Mouse (Mus musculus) stomach, postnatal 0 days (tissue): Measurements from ENCODE around the gene Rragd. TPM values are rescaled to one million over a fixed set of nuclear protein-coding genes. Genes with fewer than 3 reads are reported as not detected.
A peak's percentile ranks its signal among the peaks of the same experiment; 100 is the strongest.

Experiments
- ATAC-seq: fragments of 200-750 bp; cut with Nextera tagmentation; 2 replicates; pipeline ENCODE4 v1.8.0; 2017; ENCODE audit not compliant: low FRiP score, low TSS enrichment
- DNase-seq: peaks from one replicate; pipeline ENCODE4 v3.0.0-alpha.2; 2016; ENCODE audit warnings: low spot score
- H3K27ac ChIP-seq: fragments of 300-500 bp; sonication (generic); replicated peaks from 2 replicates; pipeline ENCODE4 v1.5.1; 2014; ENCODE audit warnings: mild to moderate bottlenecking, control low read depth
- H3K27me3 ChIP-seq: fragments of 300-500 bp; sonication (generic); 2 replicates; pipeline ENCODE4 v1.6.1; 2014; ENCODE audit warnings: low read length; ENCODE audit not compliant: control insufficient read depth, insufficient read depth
- H3K36me3 ChIP-seq: fragments of 300-500 bp; sonication (generic); 2 replicates; pipeline ENCODE4 v1.6.1; 2014; ENCODE audit warnings: low read length, mixed read lengths; ENCODE audit not compliant: control insufficient read depth, insufficient read depth
- H3K4me1 ChIP-seq: fragments of 300-500 bp; sonication (generic); replicated peaks from 2 replicates; pipeline ENCODE4 v1.6.1; 2014; ENCODE audit warnings: antibody characterized with exemption; ENCODE audit not compliant: control insufficient read depth, insufficient read depth
- H3K4me2 ChIP-seq: fragments of 300-500 bp; sonication (generic); replicated peaks from 2 replicates; pipeline ENCODE4 v1.6.1; 2014; ENCODE audit warnings: low read depth, mild to moderate bottlenecking, control low read depth, moderate library complexity
- H3K4me3 ChIP-seq: fragments of 300-500 bp; sonication (generic); 2 replicates; pipeline ENCODE4 v1.5.1; 2014; ENCODE audit warnings: low read depth, low read length, control low read depth
- H3K9ac ChIP-seq: fragments of 300-500 bp; sonication (generic); 2 replicates; pipeline ENCODE4 v1.6.1; 2014; ENCODE audit warnings: mild to moderate bottlenecking, low read length, control low read depth, mixed read lengths
- H3K9me3 ChIP-seq: fragments of 300-500 bp; sonication (generic); 2 replicates; pipeline ENCODE4 v1.6.1; 2016; ENCODE audit warnings: low read length; ENCODE audit not compliant: control insufficient read depth
- CTCF ChIP-seq: IDR thresholded peaks from 2 replicates; pipeline ENCODE4 v1.5.1; 2016; ENCODE audit warnings: antibody characterized with exemption, low read depth, mild to moderate bottlenecking, moderate library complexity
- EP300 ChIP-seq: optimal IDR thresholded peaks from 2 replicates; pipeline ENCODE3; 2016; ENCODE audit warnings: antibody characterized with exemption
- WGBS: fragments of 180-500 bp; shearing (Covaris S2); extraction: QIAGEN DNeasy Blood & Tissue Kit; methylation state at CpG from one replicate; pipeline ENCODE4 v1.1.7; 2014; 5-methylcytosine and 5-hydroxymethylcytosine counted together
- polyA plus RNA-seq: library from polyadenylated mRNA; unstranded; fragments of >200 nt; fragmentation: Nextera tagmentation; extraction: Ambion mirVana; gene quantifications from 2 replicates; pipeline ENCODE4 v1.2.1, GENCODE M21; 2015

Gene Rragd
- polyA plus RNA-seq, 1 experiment from 2014 or later = 1.7 TPM

DNA sequence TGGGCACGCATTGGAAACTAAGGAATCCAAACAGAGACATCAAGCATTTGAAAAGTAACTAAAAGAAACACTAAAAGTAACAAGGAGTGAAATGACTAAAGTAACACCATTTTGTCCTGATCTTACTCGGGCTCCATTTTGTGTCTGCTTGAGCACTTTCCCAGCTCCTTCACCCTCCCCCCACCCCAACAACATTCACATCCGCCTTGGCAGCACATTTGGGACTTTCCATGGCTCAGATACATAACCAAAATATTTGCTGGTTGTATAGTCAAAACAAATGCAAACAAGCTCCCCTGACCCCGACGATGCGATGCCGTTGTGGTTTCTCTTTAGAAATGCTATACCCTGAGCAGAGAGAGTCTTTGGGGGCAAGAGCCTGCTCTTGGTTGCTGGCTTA lies 46.3 kb downstream of the Rragd start:
- no peak for DNase-seq
- Histone ChIP-seq H3K4me1 (no peaks in the 10 kb centered on the region), H3K27me3 (no peaks in the 10 kb centered on the region), H3K27ac (no peak overlapping the region), H3K36me3 (no peaks in the 10 kb centered on the region), H3K4me3 (no peak overlapping the region), H3K9ac (no peak overlapping the region), H3K4me2 (no peak overlapping the region), H3K9me3 (no peaks in the 10 kb centered on the region)
- no peak for TF ChIP-seq CTCF
- TF ChIP-seq EP300 = no peak
- no peak for ATAC-seq
- 85% methylated on average over 7 of the region's 7 CpGs for WGBS

DNA sequence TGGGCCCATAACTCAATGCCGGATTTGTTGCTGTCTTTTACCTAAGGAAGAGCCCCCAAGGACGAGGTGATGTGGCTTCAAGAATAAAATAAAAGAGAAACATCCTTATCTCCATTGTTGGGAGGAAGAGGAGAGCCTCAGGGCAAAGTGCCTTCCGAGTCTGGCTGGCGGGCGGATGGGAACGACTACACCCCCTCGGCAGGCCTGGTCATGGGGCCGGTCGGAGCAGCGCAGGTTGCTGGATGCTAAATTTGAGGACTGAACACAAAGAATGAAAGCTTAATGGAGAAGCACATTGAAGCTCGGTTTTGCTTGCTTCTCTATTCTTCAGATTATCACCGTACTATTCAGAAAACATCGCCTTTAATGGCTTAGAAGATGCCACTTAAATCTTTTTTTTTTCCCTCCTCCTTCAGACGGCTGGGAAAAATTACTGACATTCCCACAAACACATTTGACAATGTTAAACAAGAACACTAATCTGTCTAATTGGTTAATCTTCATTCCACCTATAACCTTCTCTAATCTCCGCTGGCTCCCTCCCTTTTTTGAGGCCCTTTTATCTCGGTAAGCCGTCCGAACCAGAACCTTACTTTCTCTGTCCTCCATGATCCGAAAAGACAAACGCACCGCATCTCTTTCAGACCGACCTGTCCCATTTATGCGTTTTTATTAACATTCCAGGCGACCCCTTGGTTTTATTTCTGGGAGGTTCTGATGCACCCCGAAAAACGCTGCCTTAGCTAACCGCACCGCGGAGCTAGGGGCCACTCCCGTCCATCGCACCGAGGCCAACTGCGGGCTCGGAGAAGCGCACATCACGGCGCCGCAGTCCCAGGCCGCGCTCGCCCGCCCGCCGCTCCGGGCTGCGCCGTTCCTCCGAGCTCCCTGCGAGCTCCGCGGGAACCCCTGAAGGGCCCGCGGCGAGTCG lies 47.7 kb downstream of the Rragd start:
- H3K4me1 ChIP-seq = no peaks in the 10 kb centered on the region
- 2% methylated on average over 55 of the region's 55 CpGs for WGBS
- DNase-seq = peak; percentile 45
- H3K27ac ChIP-seq = peak overlapping the region; percentile 99
- H3K9me3 ChIP-seq = no peaks in the 10 kb centered on the region
- H3K36me3 ChIP-seq = no peaks in the 10 kb centered on the region
- H3K4me2 ChIP-seq = peak overlapping the region; percentile 77
- no peaks in the 10 kb centered on the region for H3K27me3 ChIP-seq
- H3K9ac ChIP-seq = peak overlapping the region; percentile 97
- ATAC-seq = peak; percentile 75
- no peak for TF ChIP-seq CTCF
- no peak for TF ChIP-seq EP300
- peak overlapping the region; percentile 86 for H3K4me3 ChIP-seq

DNA sequence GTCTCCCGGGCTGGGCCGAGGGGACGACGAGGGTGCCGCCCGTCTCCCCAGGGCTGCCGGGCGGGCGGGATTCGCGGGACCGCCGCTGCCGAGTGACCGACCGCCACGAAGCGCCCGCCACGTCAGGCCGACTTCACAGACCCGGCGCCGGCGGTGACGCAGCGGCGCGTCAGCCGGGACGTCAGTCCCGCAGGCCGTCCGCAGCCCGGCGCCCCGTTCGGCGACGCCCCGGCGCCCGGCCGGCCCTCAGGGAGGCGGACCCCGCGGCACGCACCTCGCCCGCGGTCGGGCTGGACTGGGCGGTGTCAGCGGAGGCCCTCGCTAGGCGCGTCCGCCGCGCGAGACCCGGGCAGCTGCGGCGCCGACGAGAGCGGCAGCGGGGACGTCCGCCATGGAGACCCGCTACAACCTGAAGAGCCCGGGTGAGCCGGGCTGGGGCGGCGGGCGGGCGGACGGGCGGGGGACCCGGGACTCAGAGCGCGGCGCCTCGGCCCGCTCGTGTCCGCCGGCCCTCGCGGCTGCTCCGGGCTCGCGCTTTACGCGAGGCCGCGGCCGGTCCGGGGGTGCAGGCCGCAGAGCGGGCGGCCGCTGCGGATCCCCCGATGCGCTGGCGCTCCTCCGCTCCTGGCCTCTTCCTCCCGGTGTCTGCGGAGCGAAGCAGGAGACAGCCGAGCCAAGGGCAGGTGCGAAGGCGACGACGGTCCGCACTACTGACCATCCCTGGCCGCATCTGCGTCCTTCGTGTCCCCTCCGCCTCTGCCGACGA lies 48.5 kb downstream of the Rragd start, which contains the start of gene Ube2j1:
TSS of gene Ube2j1 (plus strand) at position 222 of the 766 bp plus-strand sequence.
- H3K27me3 ChIP-seq = no peaks in the 10 kb centered on the region
- no peaks in the 10 kb centered on the region for H3K4me1 ChIP-seq
- ATAC-seq (peak; percentile 100), DNase-seq (peak; percentile 94)
- H3K4me3 ChIP-seq = peak within 1 kb of the TSS; percentile 86
- H3K27ac ChIP-seq = peak within 1 kb of the TSS; percentile 99
- under 1% methylated on average over 94 of the region's 123 CpGs for WGBS
- peak within 1 kb of the TSS; percentile 77 for H3K4me2 ChIP-seq
- H3K36me3 ChIP-seq = no peaks in the 10 kb centered on the region
- no peaks in the 10 kb centered on the region for H3K9me3 ChIP-seq
- TF ChIP-seq CTCF = no peak
- peak within 1 kb of the TSS; percentile 97 for H3K9ac ChIP-seq

DNA sequence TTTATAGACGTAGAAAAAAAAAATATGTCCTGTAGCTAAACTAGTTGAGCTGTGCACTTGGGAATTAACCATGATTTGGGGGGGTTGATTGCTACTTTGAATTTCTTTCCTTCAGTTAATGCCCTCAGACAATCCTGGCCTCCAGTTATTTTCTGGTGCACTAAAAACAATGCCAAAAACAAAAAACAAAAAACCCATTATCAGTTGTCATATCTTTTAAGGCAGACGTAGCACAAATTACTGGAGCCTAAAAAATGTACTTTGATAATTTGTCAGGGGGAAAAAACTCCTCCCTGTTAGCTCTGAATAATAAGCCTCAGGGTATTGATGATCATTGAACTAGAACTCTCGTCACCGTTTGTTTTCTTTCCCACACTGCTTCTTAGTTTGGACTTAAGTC lies 49.2 kb downstream of the Rragd start:
- WGBS = 13% methylated on average over 4 of the region's 4 CpGs
- Histone ChIP-seq H3K9ac (peak overlapping the region; percentile 97), H3K9me3 (no peaks in the 10 kb centered on the region), H3K4me2 (peak overlapping the region; percentile 77), H3K27ac (no peak overlapping the region; the same call in 1 of the 2 replicates), H3K36me3 (no peaks in the 10 kb centered on the region), H3K4me1 (no peaks in the 10 kb centered on the region), H3K4me3 (peak overlapping the region; percentile 86), H3K27me3 (no peaks in the 10 kb centered on the region)
- DNase-seq (no peak), ATAC-seq (no peak)
- TF ChIP-seq EP300 (no peak), CTCF (no peak)

DNA sequence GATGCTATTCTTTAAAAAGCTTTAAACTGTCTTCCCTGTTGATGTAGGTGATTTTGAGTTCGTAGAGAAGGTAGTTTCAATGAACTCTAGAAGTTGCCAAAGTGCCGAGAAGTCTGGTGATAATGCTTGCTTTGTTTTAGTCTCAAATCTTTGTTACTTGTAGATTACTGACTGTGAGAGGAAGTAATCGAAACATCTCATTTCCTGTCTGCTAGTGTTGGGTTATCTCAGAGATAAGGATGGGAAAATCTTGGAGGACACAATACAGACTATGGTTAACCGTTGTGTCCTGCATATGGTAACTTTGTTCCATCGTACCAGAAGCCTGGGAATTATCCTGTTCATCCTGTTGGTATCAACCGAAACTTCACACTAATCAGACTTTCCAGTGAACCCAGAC lies 50.7 kb downstream of the Rragd start:
- WGBS = 69% methylated on average over 6 of the region's 6 CpGs

More for the DNA sequence above, 50.7 kb downstream of the Rragd start:
- no peaks in the 10 kb centered on the region for H3K9me3 ChIP-seq
- H3K4me1 ChIP-seq = no peaks in the 10 kb centered on the region
- TF ChIP-seq EP300 = no peak
- TF ChIP-seq CTCF = no peak
- no peak overlapping the region for H3K4me3 ChIP-seq
- H3K36me3 ChIP-seq = peaks cover 5% of the 10 kb centered on the region; the same call in 1 of the 2 replicates
- H3K9ac ChIP-seq = no peak overlapping the region
- H3K4me2 ChIP-seq = no peak overlapping the region
- no peak overlapping the region for H3K27ac ChIP-seq
- H3K27me3 ChIP-seq = no peaks in the 10 kb centered on the region
- no peak for DNase-seq
- no peak for ATAC-seq
